Mouse (Mus musculus) liver, embryonic 12.5 days (tissue): Measurements from ENCODE around the gene S100a3. TPM values are rescaled to one million over a fixed set of nuclear protein-coding genes. Genes with fewer than 3 reads are reported as not detected.

Source experiments
- ATAC-seq: fragments of 200-750 bp; cut with Nextera tagmentation; 2 replicates; pipeline ENCODE4 v1.8.0; 2017; ENCODE audit warnings: moderate number of reproducible peaks, mild to moderate bottlenecking, moderate library complexity
- H3K27ac ChIP-seq: fragments of 300-500 bp; sonication (generic); 2 replicates; pipeline ENCODE4 v1.5.1; 2016; ENCODE audit warnings: mild to moderate bottlenecking
- H3K27me3 ChIP-seq: fragments of 300-500 bp; sonication (generic); replicated peaks from 2 replicates; pipeline ENCODE4 v1.6.1; 2016; ENCODE audit warnings: mild to moderate bottlenecking, moderate library complexity
- H3K36me3 ChIP-seq: fragments of 300-500 bp; sonication (generic); 2 replicates; pipeline ENCODE4 v1.6.1; 2016; ENCODE audit warnings: mild to moderate bottlenecking, moderate library complexity
- H3K4me1 ChIP-seq: fragments of 300-500 bp; sonication (generic); 2 replicates; pipeline ENCODE4 v1.6.1; 2016
- H3K4me2 ChIP-seq: fragments of 300-500 bp; sonication (generic); 2 replicates; pipeline ENCODE4 v1.6.1; 2016; ENCODE audit warnings: mild to moderate bottlenecking, moderate library complexity
- H3K4me3 ChIP-seq: fragments of 300-500 bp; sonication (generic); 2 replicates; pipeline ENCODE4 v1.5.1; 2016; ENCODE audit warnings: mild to moderate bottlenecking, moderate library complexity
- H3K9ac ChIP-seq: fragments of 300-500 bp; sonication (generic); 2 replicates; pipeline ENCODE4 v1.6.1; 2016; ENCODE audit warnings: mild to moderate bottlenecking, moderate library complexity
- H3K9me3 ChIP-seq: fragments of 300-500 bp; sonication (generic); replicated peaks from 2 replicates; pipeline ENCODE4 v1.6.1; 2016; ENCODE audit warnings: mild to moderate bottlenecking, moderate library complexity
- WGBS: fragments of 180-500 bp; shearing (Covaris S2); methylation state at CpG from one replicate; pipeline ENCODE4 v1.1.7; 2016; ENCODE audit not compliant: insufficient replicate concordance; 5-methylcytosine and 5-hydroxymethylcytosine counted together
- polyA plus RNA-seq: library from polyadenylated mRNA; unstranded; fragments of >200 nt; fragmentation: Nextera tagmentation; extraction: Ambion mirVana; gene quantifications from 2 replicates; pipeline ENCODE4 v1.2.1, GENCODE M21; 2016

Gene S100a3
- polyA plus RNA-seq, 1 experiment from 2014 or later, result 0.04 TPM

- H3K27me3 ChIP-seq, result no peaks in the 10 kb centered on the region; the same call in 1 of the 2 replicates
- 68% methylated on average over 2 of the region's 2 CpGs for WGBS
- no peak overlapping the region for H3K27ac ChIP-seq
Observed at GRCm38 (mm10) chr3:90605736-90606135, 45.4 kb downstream of the S100a3 start.

GRCm38 (mm10) chr3:90606185-90606584 lies 45.8 kb downstream of the S100a3 start:
- Histone ChIP-seq H3K27ac (no peak overlapping the region), H3K27me3 (no peaks in the 10 kb centered on the region; the same call in 1 of the 2 replicates), H3K36me3 (no peaks in the 10 kb centered on the region), H3K4me3 (no peak overlapping the region), H3K9me3 (no peaks in the 10 kb centered on the region), H3K4me2 (no peak overlapping the region), H3K9ac (no peak overlapping the region), H3K4me1 (0 out of 2 replicates have a peak, but pooled peaks cover 4% of the 10 kb centered on the region)
- ATAC-seq, result no peak
- 88% methylated on average over 6 of the region's 6 CpGs for WGBS

More at GRCm38 (mm10) chr3:90605736-90606135, 45.4 kb downstream of the S100a3 start:
- no peak for ATAC-seq
- Histone ChIP-seq H3K4me1 (0 out of 2 replicates have a peak, but pooled peaks cover 4% of the 10 kb centered on the region), H3K9me3 (no peaks in the 10 kb centered on the region), H3K36me3 (no peaks in the 10 kb centered on the region), H3K4me3 (no peak overlapping the region), H3K9ac (no peak overlapping the region), H3K4me2 (no peak overlapping the region)

- no peak overlapping the region for H3K27ac ChIP-seq
- no peak overlapping the region for H3K4me2 ChIP-seq
- no peak for ATAC-seq
- H3K9me3 ChIP-seq, result no peaks in the 10 kb centered on the region
- 66% methylated on average over 3 of the region's 3 CpGs for WGBS
- no peak overlapping the region for H3K9ac ChIP-seq
- H3K27me3 ChIP-seq, result no peaks in the 10 kb centered on the region; the same call in 1 of the 2 replicates
- H3K4me1 ChIP-seq, result 0 out of 2 replicates have a peak, but pooled peaks cover 4% of the 10 kb centered on the region
- H3K36me3 ChIP-seq, result no peaks in the 10 kb centered on the region
- no peak overlapping the region for H3K4me3 ChIP-seq
Observed at GRCm38 (mm10) chr3:90607361-90607760, 47.0 kb downstream of the S100a3 start.

GRCm38 (mm10) chr3:90608223-90608622 lies 47.8 kb downstream of the S100a3 start, which contains the start of gene S100a5:
S100a5 (plus strand) TSS chr3:90608523.
- no peak for ATAC-seq

GRCm38 (mm10) chr3:90609102-90609501 lies 48.7 kb downstream of the S100a3 start:
- ATAC-seq, result no peak
- Histone ChIP-seq H3K9me3 (no peaks in the 10 kb centered on the region), H3K27me3 (peaks cover 14% of the 10 kb centered on the region; the same call in 1 of the 2 replicates), H3K36me3 (no peaks in the 10 kb centered on the region), H3K27ac (no peak overlapping the region), H3K4me2 (no peak overlapping the region), H3K9ac (no peak overlapping the region), H3K4me1 (peaks cover 7% of the 10 kb centered on the region), H3K4me3 (no peak overlapping the region)

More at GRCm38 (mm10) chr3:90608223-90608622, 47.8 kb downstream of the S100a3 start, which contains the start of gene S100a5:
- Histone ChIP-seq H3K27me3 (peaks cover 6% of the 10 kb centered on the region; the same call in 1 of the 2 replicates), H3K4me1 (peaks cover 10% of the 10 kb centered on the region), H3K36me3 (no peaks in the 10 kb centered on the region), H3K4me3 (no peak within 1 kb of the TSS), H3K9me3 (no peaks in the 10 kb centered on the region), H3K9ac (no peak within 1 kb of the TSS), H3K4me2 (no peak within 1 kb of the TSS), H3K27ac (no peak within 1 kb of the TSS)
- 36% methylated on average over 3 of the region's 3 CpGs for WGBS

GRCm38 (mm10) chr3:90611494-90611893 lies 51.1 kb downstream of the S100a3 start:
- Histone ChIP-seq H3K4me1 (peaks cover 7% of the 10 kb centered on the region), H3K27me3 (peaks cover 14% of the 10 kb centered on the region; the same call in 1 of the 2 replicates), H3K9me3 (no peaks in the 10 kb centered on the region), H3K4me2 (no peak overlapping the region), H3K36me3 (no peaks in the 10 kb centered on the region), H3K9ac (no peak overlapping the region), H3K27ac (no peak overlapping the region), H3K4me3 (no peak overlapping the region)
- no peak for ATAC-seq
- WGBS, result 68% methylated on average over 3 of the region's 3 CpGs

GRCm38 (mm10) chr3:90612061-90612460 lies 51.7 kb downstream of the S100a3 start:
- WGBS, result 32% methylated on average over 4 of the region's 4 CpGs
- no peak for ATAC-seq
- H3K4me2 ChIP-seq, result no peak overlapping the region
- H3K4me1 ChIP-seq, result peaks cover 7% of the 10 kb centered on the region
- H3K36me3 ChIP-seq, result no peaks in the 10 kb centered on the region
- H3K4me3 ChIP-seq, result no peak overlapping the region
- H3K9ac ChIP-seq, result no peak overlapping the region
- H3K27me3 ChIP-seq, result peaks cover 14% of the 10 kb centered on the region; the same call in 1 of the 2 replicates
- H3K9me3 ChIP-seq, result no peaks in the 10 kb centered on the region
- no peak overlapping the region for H3K27ac ChIP-seq

- H3K4me2 ChIP-seq, result peak within 1 kb of the TSS; percentile 58
- H3K4me3 ChIP-seq, result peak within 1 kb of the TSS; percentile 25
- peaks cover 7% of the 10 kb centered on the region for H3K4me1 ChIP-seq
- no peak within 1 kb of the TSS for H3K9ac ChIP-seq
- peak; percentile 53; the same call in 1 of the 2 replicates for ATAC-seq
- WGBS, result under 1% methylated on average over 23 of the region's 23 CpGs
- no peaks in the 10 kb centered on the region for H3K36me3 ChIP-seq
- no peak within 1 kb of the TSS for H3K27ac ChIP-seq
- H3K27me3 ChIP-seq, result peaks cover 14% of the 10 kb centered on the region; the same call in 1 of the 2 replicates
- no peaks in the 10 kb centered on the region for H3K9me3 ChIP-seq
Observed at GRCm38 (mm10) chr3:90612728-90613291, 52.4 kb downstream of the S100a3 start, which contains the start of gene S100a6. S100a6 (plus strand) TSS chr3:90612882.

GRCm38 (mm10) chr3:90613461-90614147 lies 53.2 kb downstream of the S100a3 start:
- Histone ChIP-seq H3K9me3 (no peaks in the 10 kb centered on the region), H3K9ac (no peak overlapping the region), H3K4me3 (0 out of 2 replicates have a peak overlapping the region, but pooled peaks have one; percentile 25), H3K4me1 (peaks cover 7% of the 10 kb centered on the region), H3K27me3 (peaks cover 14% of the 10 kb centered on the region; the same call in 1 of the 2 replicates), H3K27ac (no peak overlapping the region), H3K4me2 (peak overlapping the region; percentile 58), H3K36me3 (no peaks in the 10 kb centered on the region)
- 34% methylated on average over 7 of the region's 7 CpGs for WGBS
- ATAC-seq, result no peak

GRCm38 (mm10) chr3:90614148-90614530 lies 53.8 kb downstream of the S100a3 start:
- H3K9me3 ChIP-seq, result no peaks in the 10 kb centered on the region
- H3K4me2 ChIP-seq, result no peak overlapping the region
- no peak overlapping the region for H3K27ac ChIP-seq
- WGBS, result 63% methylated on average over 6 of the region's 6 CpGs
- no peaks in the 10 kb centered on the region for H3K36me3 ChIP-seq
- peaks cover 14% of the 10 kb centered on the region; the same call in 1 of the 2 replicates for H3K27me3 ChIP-seq
- ATAC-seq, result no peak
- H3K4me1 ChIP-seq, result peaks cover 7% of the 10 kb centered on the region
- H3K4me3 ChIP-seq, result no peak overlapping the region
- no peak overlapping the region for H3K9ac ChIP-seq

GRCm38 (mm10) chr3:90614611-90615251 lies 54.4 kb downstream of the S100a3 start:
- H3K4me1 ChIP-seq, result peaks cover 7% of the 10 kb centered on the region
- H3K4me2 ChIP-seq, result no peak overlapping the region
- no peaks in the 10 kb centered on the region for H3K9me3 ChIP-seq
- no peaks in the 10 kb centered on the region for H3K36me3 ChIP-seq
- 63% methylated on average over 11 of the region's 11 CpGs for WGBS
- H3K4me3 ChIP-seq, result no peak overlapping the region
- ATAC-seq, result no peak
- H3K9ac ChIP-seq, result no peak overlapping the region
- no peak overlapping the region for H3K27ac ChIP-seq
- peaks cover 14% of the 10 kb centered on the region; the same call in 1 of the 2 replicates for H3K27me3 ChIP-seq
